Mouse (Mus musculus) lung, postnatal 0 days (tissue): ENCODE measurements around the gene Nod1.

Source experiments
- CTCF ChIP-seq: IDR thresholded peaks from 2 replicates; pipeline ENCODE4 v1.5.1; 2016; ENCODE audit warnings: antibody characterized with exemption, mild to moderate bottlenecking
- EP300 ChIP-seq: IDR thresholded peaks from 2 replicates; pipeline ENCODE4 v1.6.1; 2016; ENCODE audit warnings: antibody characterized with exemption, mild to moderate bottlenecking, control low read depth

DNA sequence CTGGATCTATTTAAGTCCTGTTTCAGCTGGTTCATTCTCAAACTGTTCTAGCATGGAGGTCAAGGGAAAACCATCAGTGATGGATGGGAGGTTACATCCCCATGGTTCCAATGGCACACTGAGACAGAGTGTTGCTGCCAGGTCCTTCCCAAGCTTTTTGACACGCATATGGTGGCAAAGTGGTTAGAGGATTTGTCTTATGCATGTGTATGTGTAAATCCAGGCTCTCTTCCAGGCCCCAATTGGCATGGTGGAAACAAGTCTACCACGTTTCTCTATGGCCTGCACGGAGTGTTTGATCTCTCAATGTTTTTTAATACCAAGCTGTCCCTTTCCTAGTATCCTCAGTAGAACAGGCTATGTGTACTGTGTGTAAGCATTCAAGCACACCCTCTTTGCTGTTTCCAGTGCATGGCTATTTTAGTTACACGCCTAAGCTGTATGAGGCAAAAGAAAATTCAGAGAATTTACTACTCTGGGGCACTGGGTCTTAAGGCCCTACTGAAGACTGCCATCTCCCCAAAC, 11.2 kb upstream of the Nod1 start:
- no peak for TF ChIP-seq CTCF
- TF ChIP-seq EP300, result no peak
